Mouse (Mus musculus) lung, embryonic 16.5 days (tissue): ENCODE data around the gene Rtf1. TPM values are rescaled to one million over a fixed set of nuclear protein-coding genes. Genes with fewer than 3 reads are reported as not detected.
A peak's percentile ranks its signal among the peaks of the same experiment; 100 is the strongest.

Experiments used
- ATAC-seq: fragments of 200-750 bp; cut with Nextera tagmentation; 2 replicates; pipeline ENCODE4 v1.8.0; 2017; ENCODE audit warnings: low read depth, mild to moderate bottlenecking, moderate library complexity
- H3K27ac ChIP-seq: fragments of 300-500 bp; sonication (generic); 2 replicates; pipeline ENCODE4 v1.5.1; 2014; ENCODE audit warnings: mild to moderate bottlenecking, control low read depth, low read length
- H3K27me3 ChIP-seq: fragments of 300-500 bp; sonication (generic); 2 replicates; pipeline ENCODE4 v1.6.1; 2014; ENCODE audit warnings: low read depth, low read length, mixed read lengths; ENCODE audit not compliant: control insufficient read depth, insufficient read depth
- H3K36me3 ChIP-seq: fragments of 300-500 bp; sonication (generic); 2 replicates; pipeline ENCODE4 v1.6.1; 2014; ENCODE audit warnings: low read length; ENCODE audit not compliant: control insufficient read depth, insufficient read depth
- H3K4me1 ChIP-seq: fragments of 300-500 bp; sonication (generic); replicated peaks from 2 replicates; pipeline ENCODE4 v1.6.1; 2014; ENCODE audit warnings: low read length, mixed read lengths; ENCODE audit not compliant: control insufficient read depth, insufficient read depth
- H3K4me2 ChIP-seq: fragments of 300-500 bp; sonication (generic); 2 replicates; pipeline ENCODE4 v1.6.1; 2014; ENCODE audit warnings: low read depth, low read length, control low read depth
- H3K4me3 ChIP-seq: fragments of 300-500 bp; sonication (generic); 2 replicates; pipeline ENCODE4 v1.5.1; 2014; ENCODE audit warnings: mild to moderate bottlenecking, low read length, control low read depth
- H3K9ac ChIP-seq: fragments of 300-500 bp; sonication (generic); 2 replicates; pipeline ENCODE4 v1.6.1; 2014; ENCODE audit warnings: low read length, control low read depth
- H3K9me3 ChIP-seq: fragments of 300-500 bp; sonication (generic); 2 replicates; pipeline ENCODE4 v1.6.1; 2016; ENCODE audit warnings: low read length; ENCODE audit not compliant: control insufficient read depth
- WGBS: fragments of 180-500 bp; shearing (Covaris S2); extraction: QIAGEN DNeasy Blood & Tissue Kit; methylation state at CpG from one replicate; pipeline ENCODE4 v1.1.7; 2014; 5-methylcytosine and 5-hydroxymethylcytosine counted together
- polyA plus RNA-seq: library from polyadenylated mRNA; unstranded; fragments of >200 nt; fragmentation: Nextera tagmentation; extraction: Ambion mirVana; gene quantifications from 2 replicates; pipeline ENCODE4 v1.2.1, GENCODE M21; 2015

Gene Rtf1
- polyA plus RNA-seq, 1 experiment from 2014 or later: 39.9 TPM

DNA sequence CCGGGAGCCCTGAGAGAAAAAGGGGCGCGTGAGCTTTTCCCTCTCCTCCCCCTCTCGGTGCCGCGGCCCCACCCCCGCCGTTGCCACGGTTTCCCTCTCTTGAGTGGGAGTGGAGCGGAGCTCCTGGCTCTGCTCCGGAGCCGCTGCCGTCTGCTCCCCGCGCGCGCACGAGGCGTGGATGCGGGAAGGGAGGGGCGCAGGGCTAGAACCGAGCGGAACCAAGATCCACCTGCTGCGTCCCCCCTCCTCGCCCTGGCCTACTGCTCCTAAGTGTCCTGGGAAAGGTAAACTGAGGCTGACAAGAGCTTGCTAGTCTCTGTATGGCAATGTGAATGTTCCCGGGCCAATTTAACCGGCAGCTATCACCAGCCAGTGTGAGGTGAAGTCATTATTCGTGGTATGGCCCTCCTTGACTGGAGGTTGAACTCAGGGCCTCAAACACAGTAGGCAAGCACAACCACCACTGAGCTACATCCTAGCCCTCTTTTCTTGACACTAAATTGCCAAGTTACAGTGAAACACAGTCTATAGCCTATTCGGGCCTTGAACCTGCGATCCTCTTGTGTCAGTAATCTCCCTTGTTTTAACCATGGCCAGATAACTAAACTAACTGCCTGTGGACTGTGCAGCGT lies 68.4 kb downstream of the Rtf1 start:
- peaks cover 22% of the 10 kb centered on the region for H3K4me1 ChIP-seq
- no peak for ATAC-seq
- peak overlapping the region; percentile 99 for H3K4me2 ChIP-seq
- 9% methylated on average over 22 of the region's 31 CpGs for WGBS
- H3K9me3 ChIP-seq: no peaks in the 10 kb centered on the region
- H3K27me3 ChIP-seq: peaks cover 19% of the 10 kb centered on the region
- H3K27ac ChIP-seq: no peak overlapping the region
- H3K36me3 ChIP-seq: no peaks in the 10 kb centered on the region
- H3K4me3 ChIP-seq: peak overlapping the region; percentile 70
- peak overlapping the region; percentile 79 for H3K9ac ChIP-seq

- H3K27me3 ChIP-seq: peaks cover 19% of the 10 kb centered on the region
- WGBS: 12% methylated on average over 22 of the region's 22 CpGs
- no peaks in the 10 kb centered on the region for H3K36me3 ChIP-seq
- ATAC-seq: no peak
- H3K4me3 ChIP-seq: peak overlapping the region; percentile 24
- H3K9me3 ChIP-seq: no peaks in the 10 kb centered on the region
- H3K27ac ChIP-seq: no peak overlapping the region
- H3K9ac ChIP-seq: no peak overlapping the region
- peaks cover 22% of the 10 kb centered on the region for H3K4me1 ChIP-seq
- peak overlapping the region; percentile 54 for H3K4me2 ChIP-seq
Measured at GRCm38 (mm10) chr2:119743808-119744162, 68.9 kb downstream of the Rtf1 start.

DNA sequence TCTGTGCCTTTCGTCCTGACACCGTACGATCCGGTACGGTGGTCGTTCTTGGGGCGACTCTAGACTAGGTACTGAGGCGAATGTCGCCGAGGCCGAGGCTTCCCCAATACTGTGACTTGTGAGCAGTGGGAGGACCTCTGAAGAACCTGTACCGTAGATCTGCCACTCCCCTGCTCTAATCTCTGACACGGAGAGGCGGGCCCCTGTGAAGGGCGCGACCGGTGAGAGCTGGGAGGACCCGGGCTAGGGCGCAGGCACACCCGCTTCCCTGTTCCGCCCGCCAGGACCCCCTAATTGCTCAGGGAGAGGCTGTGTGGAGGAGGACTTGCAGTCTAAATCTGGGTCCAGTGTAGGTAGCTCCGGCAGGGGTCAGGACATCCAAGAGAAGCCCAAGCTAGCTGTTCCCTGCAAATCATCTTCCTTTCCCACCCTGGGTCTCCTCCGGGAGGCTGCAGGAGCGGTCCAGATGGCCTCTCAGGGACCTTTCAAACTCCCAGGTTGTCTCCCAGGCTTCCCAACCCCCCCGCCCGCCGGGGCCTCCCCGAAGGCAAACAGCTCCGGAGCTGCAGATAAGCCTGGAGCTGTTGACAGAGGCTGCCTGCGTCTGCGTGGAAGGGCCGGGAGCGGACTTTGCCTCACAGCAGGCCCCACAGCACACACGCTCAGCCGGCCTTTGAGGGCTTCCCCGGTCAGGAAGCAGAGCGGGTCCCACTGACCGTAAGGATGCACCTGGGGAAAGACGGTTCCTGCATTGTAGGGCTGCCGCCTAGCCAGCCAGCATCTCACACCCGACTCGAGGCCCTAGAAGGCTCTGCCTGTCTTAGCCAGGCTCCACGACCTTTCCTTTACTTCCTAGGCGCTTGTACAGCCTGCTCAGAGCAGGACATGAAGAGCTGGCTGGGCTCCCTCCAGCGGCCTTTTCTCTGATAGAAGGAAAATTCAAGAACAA lies 69.6 kb downstream of the Rtf1 start:
- Histone ChIP-seq H3K9me3 (no peaks in the 10 kb centered on the region), H3K36me3 (no peaks in the 10 kb centered on the region), H3K4me2 (peak overlapping the region; percentile 54), H3K27ac (peak overlapping the region; percentile 25), H3K9ac (no peak overlapping the region; the same call in 1 of the 2 replicates), H3K27me3 (peaks cover 24% of the 10 kb centered on the region), H3K4me1 (peaks cover 22% of the 10 kb centered on the region), H3K4me3 (peak overlapping the region; percentile 24)
- ATAC-seq: peak; percentile 30; the same call in 1 of the 2 replicates
- 6% methylated on average over 46 of the region's 46 CpGs for WGBS

- Histone ChIP-seq H3K27me3 (peaks cover 25% of the 10 kb centered on the region), H3K27ac (no peak overlapping the region), H3K9me3 (no peaks in the 10 kb centered on the region), H3K36me3 (no peaks in the 10 kb centered on the region), H3K4me3 (no peak overlapping the region), H3K4me1 (peaks cover 22% of the 10 kb centered on the region), H3K9ac (no peak overlapping the region), H3K4me2 (peak overlapping the region; percentile 54; the same call in 1 of the 2 replicates)
- 10% methylated on average over 1 of the region's 1 CpGs for WGBS
- ATAC-seq: no peak
Measured at GRCm38 (mm10) chr2:119745281-119745680, 70.4 kb downstream of the Rtf1 start.

GRCm38 (mm10) chr2:119747554-119747953 lies 72.7 kb downstream of the Rtf1 start:
- Histone ChIP-seq H3K27me3 (peaks cover 25% of the 10 kb centered on the region), H3K36me3 (no peaks in the 10 kb centered on the region), H3K27ac (no peak overlapping the region), H3K9me3 (no peaks in the 10 kb centered on the region), H3K4me2 (no peak overlapping the region), H3K4me1 (peaks cover 14% of the 10 kb centered on the region), H3K4me3 (no peak overlapping the region), H3K9ac (no peak overlapping the region)
- no peak for ATAC-seq
- WGBS: 73% methylated on average over 7 of the region's 7 CpGs

DNA sequence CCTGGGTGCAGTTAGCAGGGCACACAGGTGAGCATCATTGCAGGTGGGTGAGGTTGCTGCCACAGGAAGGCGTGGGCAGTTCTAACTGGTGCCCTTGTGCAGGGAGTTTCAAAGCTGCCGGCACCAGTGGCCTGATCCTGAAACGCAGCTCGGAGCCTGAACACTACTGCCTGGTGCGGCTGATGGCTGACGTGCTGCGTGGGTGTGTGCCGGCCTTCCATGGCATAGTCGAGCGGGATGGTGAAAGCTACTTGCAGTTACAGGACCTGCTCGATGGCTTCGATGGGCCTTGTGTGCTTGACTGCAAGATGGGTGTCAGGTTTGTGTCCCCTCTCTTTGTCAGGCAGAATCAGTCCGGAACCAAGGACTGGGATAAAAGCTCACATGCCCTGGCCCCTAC lies 74.4 kb downstream of the Rtf1 start:
- 73% methylated on average over 13 of the region's 13 CpGs for WGBS

DNA sequence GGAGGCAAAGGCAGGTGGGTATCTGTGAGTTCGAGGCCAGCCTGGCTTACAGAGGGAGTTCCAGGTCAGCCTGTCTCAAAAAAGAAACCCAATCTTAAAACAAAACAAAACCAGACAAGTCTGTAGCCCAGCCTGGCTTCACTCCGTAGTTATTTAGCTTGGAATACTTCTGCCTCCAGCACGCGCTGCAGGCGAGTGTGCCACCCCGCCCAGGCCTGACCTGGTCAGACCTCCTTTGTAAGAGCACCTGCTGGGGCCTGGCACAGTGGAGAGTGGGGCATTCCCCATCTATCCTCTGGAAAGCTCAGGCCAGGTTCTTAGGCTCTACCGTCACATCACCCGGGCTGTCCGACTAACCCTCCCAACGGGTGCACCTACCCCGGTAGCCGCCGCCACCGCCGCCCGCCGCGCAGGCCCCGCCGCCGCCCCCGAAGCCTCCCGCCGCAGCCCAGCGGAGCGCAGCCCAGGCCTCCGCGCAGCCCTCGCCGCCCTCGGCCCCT lies 82.8 kb downstream of the Rtf1 start:
- ATAC-seq: peak; percentile 74

More for the DNA sequence above, 74.4 kb downstream of the Rtf1 start:
- no peak overlapping the region for H3K27ac ChIP-seq
- H3K9ac ChIP-seq: no peak overlapping the region
- peaks cover 5% of the 10 kb centered on the region for H3K4me1 ChIP-seq
- H3K27me3 ChIP-seq: peaks cover 15% of the 10 kb centered on the region
- H3K9me3 ChIP-seq: no peaks in the 10 kb centered on the region
- no peak overlapping the region for H3K4me3 ChIP-seq
- no peaks in the 10 kb centered on the region for H3K36me3 ChIP-seq
- no peak overlapping the region for H3K4me2 ChIP-seq
- ATAC-seq: no peak

DNA sequence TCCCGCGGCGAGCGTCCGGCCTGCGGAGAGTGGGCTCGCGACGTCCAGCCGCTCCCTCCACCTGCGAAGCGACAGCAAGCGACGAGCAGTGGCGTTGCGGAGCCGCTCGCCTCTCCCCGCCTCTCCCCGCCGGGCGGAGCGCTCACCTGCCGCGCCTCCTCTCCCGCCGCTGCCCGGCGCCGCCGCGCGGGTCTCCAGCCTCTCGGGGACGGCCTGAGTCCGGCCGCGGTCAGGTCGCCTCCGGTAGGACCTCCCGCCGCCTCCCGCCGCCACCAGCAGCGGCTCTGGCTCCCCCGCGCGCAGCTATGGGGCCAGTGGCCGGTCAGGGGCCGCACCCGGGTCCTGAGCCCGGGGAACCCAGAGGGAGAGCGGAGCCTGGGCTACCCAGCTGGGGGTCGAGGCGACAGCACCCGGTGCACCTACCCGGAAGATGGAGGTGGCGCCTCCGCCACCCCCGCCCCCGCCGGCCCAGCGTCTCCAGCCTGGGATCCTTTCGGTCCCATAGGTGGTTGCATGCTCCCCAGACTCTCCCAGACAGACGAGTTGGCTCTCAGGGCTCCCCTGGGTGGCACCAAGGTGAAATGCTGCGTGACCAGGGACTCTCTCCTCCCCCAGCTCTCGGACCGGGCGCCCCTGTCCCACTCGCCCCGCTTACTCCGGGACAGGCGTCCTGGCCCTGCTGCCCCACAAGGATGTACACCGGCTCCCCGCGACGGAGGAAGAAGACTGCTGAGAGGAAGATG lies 83.4 kb downstream of the Rtf1 start:
- ATAC-seq: peak; percentile 69
- under 1% methylated on average over 48 of the region's 77 CpGs for WGBS

More for the DNA sequence above, 82.8 kb downstream of the Rtf1 start:
- 8% methylated on average over 11 of the region's 31 CpGs for WGBS
- Histone ChIP-seq H3K27me3 (peaks cover 49% of the 10 kb centered on the region), H3K4me3 (peak overlapping the region; percentile 66), H3K36me3 (no peaks in the 10 kb centered on the region), H3K27ac (no peak overlapping the region), H3K4me2 (peak overlapping the region; percentile 98), H3K9ac (peak overlapping the region; percentile 60), H3K4me1 (peaks cover 3% of the 10 kb centered on the region; the same call in 1 of the 2 replicates), H3K9me3 (no peaks in the 10 kb centered on the region)

More for the DNA sequence above, 83.4 kb downstream of the Rtf1 start:
- Histone ChIP-seq H3K27me3 (peaks cover 47% of the 10 kb centered on the region), H3K4me1 (peaks cover 3% of the 10 kb centered on the region; the same call in 1 of the 2 replicates), H3K9ac (peak overlapping the region; percentile 60), H3K4me2 (peak overlapping the region; percentile 98), H3K4me3 (peak overlapping the region; percentile 66), H3K27ac (no peak overlapping the region), H3K9me3 (no peaks in the 10 kb centered on the region), H3K36me3 (no peaks in the 10 kb centered on the region)
